Mouse (Mus musculus) kidney, adult 2 months (tissue): ENCODE results near the gene Rtkn.

Experiments used
- CTCF ChIP-seq: fragments of 200-500 bp; conservative IDR thresholded peaks from 2 replicates; pipeline ENCODE4 v1.5.1; 2011; ENCODE audit warnings: low read depth, mild to moderate bottlenecking, control low read depth, low read length, moderate library complexity, mixed read lengths; ENCODE audit not compliant: insufficient read depth, insufficient read length
- POLR2A ChIP-seq: fragments of 200-500 bp; IDR thresholded peaks from one replicate; pipeline ENCODE4 v1.6.1; 2011; ENCODE audit warnings: low read depth, low read length, control low read depth

DNA sequence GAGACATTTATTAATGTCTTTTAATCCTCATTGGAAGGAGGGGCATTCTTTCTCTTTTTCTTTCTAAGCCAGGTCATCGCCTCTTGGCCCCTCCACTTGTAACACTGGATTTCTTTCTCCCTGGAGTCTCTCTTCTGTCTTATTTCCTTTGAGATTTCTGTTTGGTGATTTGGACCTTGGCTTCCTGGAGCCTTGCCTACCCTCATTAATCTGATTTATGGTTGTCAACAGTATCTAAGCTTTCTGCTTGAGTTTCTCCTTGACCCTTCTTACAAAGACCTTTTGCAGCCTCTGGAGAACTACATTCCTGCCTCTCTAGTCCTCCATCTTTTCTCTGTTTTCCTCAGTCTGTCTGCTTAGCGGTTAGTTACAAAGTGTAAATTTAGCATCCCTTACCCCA lies 36.9 kb upstream of the Rtkn start:
- TF ChIP-seq CTCF (no peak), POLR2A (no peak)
